Mouse (Mus musculus): ENCODE measurements at regions not wholly inside any gene's neighbourhood (a gene's known extent, or its start where the extent isn't known, plus 50 kb on each side); places are given as distances from the start of the nearest gene placed in this dataset.

DNA sequence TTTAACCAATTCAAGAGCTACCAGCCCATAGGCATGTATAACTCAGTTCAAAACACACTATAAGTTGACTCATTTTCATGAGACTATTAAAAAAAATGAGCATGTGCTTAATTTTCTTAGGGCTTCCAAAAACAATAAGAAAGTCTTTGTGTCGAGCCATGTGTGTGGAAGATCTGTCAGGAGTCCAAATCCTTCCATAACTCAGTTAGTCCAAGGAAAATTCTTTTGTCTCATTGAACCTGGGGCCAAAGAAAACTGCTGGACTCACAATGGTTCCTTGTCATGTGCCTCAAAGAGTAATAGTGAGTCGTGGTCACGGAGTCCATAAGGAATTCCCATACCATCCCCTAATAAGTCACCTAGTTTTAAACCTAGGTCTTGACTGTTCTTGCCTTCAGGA, 199.0 kb upstream of the Gm21798 start:
- DNase-seq (ENCODE audit: low read depth), result no peak

GRCm38 (mm10) chr15:64621876-64622275, 195.6 kb upstream of the Gm21798 start:
- DNase-seq (ENCODE audit: low read depth), result no peak

GRCm38 (mm10) chr15:64622591-64622990, 194.9 kb upstream of the Gm21798 start:
- no peak for DNase-seq (ENCODE audit: low read depth)

GRCm38 (mm10) chr15:64626359-64626758, 191.1 kb upstream of the Gm21798 start:
- DNase-seq (ENCODE audit: low read depth), result no peak

DNA sequence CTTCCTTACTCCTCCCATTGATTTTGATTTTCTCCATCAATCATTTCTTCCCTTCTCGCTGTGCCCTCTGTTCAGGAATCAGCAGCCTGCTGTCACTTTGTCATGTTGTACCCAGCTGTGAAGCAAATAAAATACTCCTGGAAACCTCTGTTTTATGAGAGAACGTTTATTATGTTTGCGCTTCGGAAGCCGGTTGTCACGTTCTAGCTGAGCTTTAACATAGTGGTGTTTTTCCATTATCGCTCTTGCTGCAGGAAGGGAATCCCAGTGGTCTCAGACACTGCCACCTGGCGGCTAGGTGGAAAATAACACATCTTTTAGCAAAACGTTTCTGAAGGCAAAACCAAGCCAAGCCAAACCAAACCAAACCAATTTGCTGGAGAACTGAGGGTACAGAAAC, 190.2 kb upstream of the Gm21798 start:
- DNase-seq (ENCODE audit: low read depth), result no peak

Data from gonadal fat pad, adult 2 months (tissue).